Mouse (Mus musculus): ENCODE results near the gene Olfr476. TPM values are rescaled to one million over a fixed set of nuclear protein-coding genes. Genes with fewer than 3 reads are reported as not detected.

Gene Olfr476
- polyA plus RNA-seq (2017; shearing (Covaris generic)): not detected

DNA sequence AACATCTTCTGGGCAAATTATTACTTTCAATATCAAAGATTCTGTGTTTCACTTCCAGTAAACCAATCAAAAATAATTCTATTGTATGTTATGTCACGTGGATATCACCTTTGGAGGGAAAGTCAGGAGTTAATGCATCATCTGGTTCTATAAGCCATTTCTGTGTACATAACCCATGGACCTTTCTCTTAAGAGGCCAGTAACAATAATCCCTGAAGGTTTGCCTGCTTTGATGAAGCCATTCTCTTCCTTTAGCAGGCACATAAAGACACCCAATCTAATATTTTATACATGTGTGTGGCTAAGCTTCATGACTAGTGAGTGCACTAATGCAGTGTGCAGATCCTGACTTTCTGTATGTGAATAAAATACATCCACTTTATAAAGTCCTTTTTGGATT is at the start of gene Olfr476:
TSS of gene Olfr476 (plus strand) at position 301 of the 400 bp plus-strand sequence.

GRCm38 (mm10) chr7:107930146-107930545 is 34.5 kb upstream of the Olfr476 start, which contains the start of gene Olfr473:
Gene Olfr473, plus strand, starts transcription at chr7:107930446.

GRCm38 (mm10) chr7:107954343-107954742 is 10.3 kb upstream of the Olfr476 start, which contains the start of gene Olfr474:
Gene Olfr474, plus strand, starts transcription at chr7:107954643.

DNA sequence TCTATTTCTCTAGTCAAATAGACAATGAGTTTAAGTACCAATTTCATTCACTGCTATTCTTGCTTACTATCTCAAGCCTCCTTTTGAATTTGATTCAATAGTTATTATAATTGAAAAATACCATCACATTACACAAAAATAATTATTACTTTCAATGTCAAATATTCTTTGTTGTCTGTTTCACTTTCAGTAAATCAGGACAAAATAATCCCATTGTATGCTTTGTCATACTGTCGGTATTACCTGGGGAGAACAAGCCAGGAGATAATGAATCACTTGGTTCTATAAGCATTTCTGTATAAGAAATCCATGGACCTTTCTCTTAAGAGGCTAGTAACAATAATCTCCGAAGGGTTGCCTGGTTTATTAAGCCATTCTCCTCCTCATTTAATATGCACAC is 21.8 kb downstream of the Olfr476 start, which contains the start of gene Olfr477:
TSS of gene Olfr477 (plus strand) at position 301 of the 400 bp plus-strand sequence.

Other genes starting within 250 kb of the Olfr476 start
- gene Cyb5r2, start 206.8 kb upstream of the Olfr476 start, polyA plus RNA-seq (2017; shearing (Covaris generic)): not detected
- gene Ovch2, start 163.6 kb upstream of the Olfr476 start, polyA plus RNA-seq (2017; shearing (Covaris generic)): not detected
- not detected for gene Olfr467, start 152.5 kb upstream of the Olfr476 start, polyA plus RNA-seq (2017; shearing (Covaris generic))
- gene Olfr469, start 139.3 kb upstream of the Olfr476 start, polyA plus RNA-seq (2017; shearing (Covaris generic)): not detected
- gene Olfr470, start 117.3 kb upstream of the Olfr476 start, polyA plus RNA-seq (2017; shearing (Covaris generic)): 0.45 TPM
- 0.40 TPM for gene Olfr472, start 66.9 kb upstream of the Olfr476 start, polyA plus RNA-seq (2017; shearing (Covaris generic))
- not detected for gene Olfr473, start 34.4 kb upstream of the Olfr476 start, polyA plus RNA-seq (2017; shearing (Covaris generic))
- gene Olfr474, start 10.2 kb upstream of the Olfr476 start, polyA plus RNA-seq (2017; shearing (Covaris generic)): not detected
- not detected for gene Olfr477, start 21.9 kb downstream of the Olfr476 start, polyA plus RNA-seq (2017; shearing (Covaris generic))
- gene Olfr478, start 69.2 kb downstream of the Olfr476 start, polyA plus RNA-seq (2017; shearing (Covaris generic)): not detected
- not detected for gene Olfr479, start 85.9 kb downstream of the Olfr476 start, polyA plus RNA-seq (2017; shearing (Covaris generic))
- not detected for gene Olfr480, start 102.5 kb downstream of the Olfr476 start, polyA plus RNA-seq (2017; shearing (Covaris generic))
- gene Olfr481, start 115.1 kb downstream of the Olfr476 start, polyA plus RNA-seq (2017; shearing (Covaris generic)): 0.07 TPM
- gene Olfr482, start 132.8 kb downstream of the Olfr476 start, polyA plus RNA-seq (2017; shearing (Covaris generic)): 0.33 TPM
- gene Olfr483, start 136.0 kb downstream of the Olfr476 start, polyA plus RNA-seq (2017; shearing (Covaris generic)): not detected
- not detected for gene Olfr484, start 162.6 kb downstream of the Olfr476 start, polyA plus RNA-seq (2017; shearing (Covaris generic))
- 0.40 TPM for gene Olfr485, start 195.1 kb downstream of the Olfr476 start, polyA plus RNA-seq (2017; shearing (Covaris generic))
- not detected for gene Olfr486, start 207.9 kb downstream of the Olfr476 start, polyA plus RNA-seq (2017; shearing (Covaris generic))
- gene Olfr487, start 249.8 kb downstream of the Olfr476 start, polyA plus RNA-seq (2017; shearing (Covaris generic)): not detected

Data from effector memory CD4-positive, alpha-beta T cell, adult 7 months (primary cell).